Mouse (Mus musculus) gastrocnemius, adult 8-10 months (tissue): ENCODE data around the gene Sgpl1. TPM values are rescaled to one million over a fixed set of nuclear protein-coding genes. Genes with fewer than 3 reads are reported as not detected.
"Not testable (repeated sequence)": the region's sequence is repeated elsewhere in the genome, so short reads cannot be mapped to it uniquely, and the experiment has no call there.

ENCODE experiments used
- DNase-seq, 2 experiments: peaks; one replicate each; pipeline ENCODE4 v3.0.0; 2022; ENCODE audit warnings: low spot score in 2 of 2
- total RNA-seq, 4 experiments: library from RNA; stranded (reverse); gene quantifications; 2 replicates each; pipeline ENCODE4 v1.2.4; 2022

The Sgpl1 gene
- total RNA-seq, 4 experiments from 2014 or later = 3.5 to 6.4 (median 5.5) TPM

DNA sequence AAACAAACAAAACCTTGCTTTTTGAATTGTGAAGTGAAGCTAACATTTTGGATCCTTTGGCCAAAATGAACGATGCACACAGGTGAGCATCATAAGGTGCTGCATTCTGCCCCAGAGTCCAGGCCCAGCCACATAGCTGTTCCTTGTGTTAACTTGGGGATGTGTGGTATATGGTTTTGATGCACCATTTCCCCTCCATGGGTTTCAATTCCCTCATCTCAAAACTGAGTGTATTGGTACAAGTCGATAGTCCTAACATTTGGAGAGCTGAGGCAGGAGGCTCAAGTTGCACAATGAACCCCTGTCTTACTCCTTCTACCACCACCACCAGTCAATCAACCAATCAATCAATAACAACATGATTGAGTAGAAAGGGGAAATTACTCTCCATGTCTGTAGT is 8.9 kb upstream of the Sgpl1 start:
- DNase-seq = no peak

DNA sequence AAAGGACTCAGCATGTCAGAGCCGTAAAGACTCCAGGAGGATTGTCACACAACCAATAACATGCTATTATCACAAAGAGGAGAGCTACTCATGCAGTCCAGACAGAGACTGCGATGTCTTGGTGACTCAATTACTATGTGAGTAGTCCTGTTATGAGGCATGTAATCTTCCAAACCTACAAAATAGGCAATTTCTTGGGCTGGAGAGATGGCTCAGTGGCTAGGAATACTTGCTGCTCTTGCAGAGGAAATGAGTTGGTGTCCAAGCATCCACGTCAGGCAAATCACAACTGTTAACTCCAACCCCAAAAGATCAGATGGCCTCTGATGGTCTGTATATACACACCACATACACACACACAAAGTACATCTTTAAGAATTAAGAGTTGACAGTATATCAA is 8.1 kb upstream of the Sgpl1 start:
- DNase-seq = no peak

DNA sequence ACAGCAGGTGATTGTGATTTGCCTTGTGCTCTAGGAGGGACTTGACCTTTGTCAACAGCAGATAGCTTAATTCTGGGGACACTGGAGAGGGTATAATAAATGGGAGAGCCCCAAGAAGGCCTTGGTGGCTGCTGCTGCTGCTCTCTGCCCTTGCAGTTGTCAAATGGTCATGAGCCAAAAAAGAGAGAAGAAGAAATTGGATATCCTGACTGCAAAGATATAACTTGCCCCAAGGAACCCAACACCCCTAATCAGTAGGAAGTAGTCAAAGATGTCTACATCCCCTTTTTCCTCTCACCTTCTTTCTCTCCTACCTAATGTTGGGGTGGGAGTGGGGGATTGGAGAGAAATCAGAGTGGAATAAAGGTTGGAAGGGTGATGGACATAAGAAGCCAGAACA is 4.6 kb upstream of the Sgpl1 start:
- DNase-seq = no peak

DNA sequence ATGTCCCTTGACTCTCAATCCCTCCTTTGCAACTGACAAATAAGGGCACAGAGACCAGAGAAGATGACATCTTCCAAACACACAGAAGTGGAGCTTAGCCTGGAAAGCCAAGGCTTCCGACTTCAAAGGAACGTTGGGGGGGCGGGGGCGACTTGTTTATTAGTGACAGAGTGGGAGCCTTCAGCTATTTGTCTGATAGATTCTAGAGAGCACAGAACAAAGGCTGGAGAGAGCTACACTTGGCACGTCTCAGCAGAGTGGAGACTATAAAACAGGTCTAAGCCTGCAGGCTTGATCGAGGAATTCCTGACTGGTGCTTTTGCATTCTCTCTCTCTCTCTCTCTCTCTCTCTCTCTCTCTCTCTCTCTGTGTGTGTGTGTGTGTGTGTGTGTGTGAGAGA is 3.1 kb upstream of the Sgpl1 start:
- no peak for DNase-seq

DNA sequence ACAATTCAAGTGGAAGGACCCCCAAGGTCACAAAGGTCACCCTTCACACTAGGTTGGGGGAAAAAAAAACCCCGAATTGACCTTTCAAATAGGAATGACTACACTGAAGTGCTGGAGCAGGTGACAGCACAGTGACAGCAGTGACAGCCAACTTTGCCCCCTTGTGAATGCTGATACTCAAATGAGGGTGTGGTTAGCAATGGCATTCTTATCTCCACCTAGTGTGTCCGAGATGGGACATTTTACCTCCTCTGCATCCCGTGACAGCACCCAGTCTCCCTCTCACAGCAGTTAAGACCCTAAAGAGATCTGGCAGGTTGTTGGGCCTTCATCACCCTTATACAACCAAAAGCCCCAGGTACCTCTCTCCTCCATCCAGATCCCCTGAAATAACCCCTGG is 2.0 kb upstream of the Sgpl1 start:
- no peak for DNase-seq

DNA sequence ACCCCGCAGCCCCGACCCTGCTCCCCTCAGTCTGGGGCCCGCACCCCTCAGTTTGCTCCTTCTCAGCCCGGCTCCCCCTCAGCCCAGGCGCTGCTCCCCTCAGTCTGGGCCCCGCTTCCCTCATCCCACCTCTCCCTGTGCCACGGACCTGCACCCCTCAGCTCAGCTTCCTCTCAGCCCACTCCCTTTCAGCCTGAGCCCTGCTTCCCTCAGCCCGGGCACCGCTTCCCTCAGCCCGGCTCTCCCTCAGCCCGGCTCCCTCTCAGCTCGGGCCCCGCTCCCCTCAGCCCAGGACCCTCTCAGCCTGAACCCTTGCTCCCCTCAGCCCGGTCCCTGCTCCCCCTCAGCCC is 721 bp downstream of the Sgpl1 start:
- DNase-seq = no peak

DNA sequence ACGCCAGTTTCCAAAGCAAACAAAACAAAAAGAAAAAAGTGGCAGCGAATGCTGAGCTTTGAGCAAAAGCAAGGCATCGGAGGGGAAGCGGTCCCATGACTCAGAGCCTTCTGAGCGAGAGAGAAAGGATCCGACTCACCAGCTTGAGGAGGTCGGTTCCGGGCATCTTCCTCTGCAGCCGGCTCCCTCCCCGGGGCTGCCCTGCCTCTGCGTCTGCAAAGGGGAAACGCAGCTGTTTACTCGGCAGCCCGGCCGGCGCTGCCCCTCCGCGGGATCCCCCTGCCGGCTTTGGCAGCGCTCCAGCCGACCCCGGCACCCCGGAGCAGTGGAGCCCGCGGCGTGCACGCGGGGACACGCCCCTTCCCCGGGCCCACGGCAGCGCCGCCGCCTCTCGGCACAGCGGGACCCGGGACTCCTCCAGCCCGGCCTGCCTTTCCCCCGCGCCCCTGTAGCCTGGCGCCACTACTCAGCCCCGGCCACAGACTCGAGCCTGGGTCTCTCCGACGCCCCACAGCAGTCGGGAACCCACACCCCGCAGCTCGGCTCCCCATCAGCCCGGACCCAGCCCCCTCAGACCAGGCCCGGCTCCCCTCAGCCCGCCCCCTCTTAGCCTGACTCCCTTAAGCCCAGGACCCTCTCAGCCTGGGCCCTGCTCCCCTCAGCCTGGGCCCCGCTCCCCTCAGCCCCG is 1.2 kb downstream of the Sgpl1 start:
- DNase-seq = peak in 1 of 2 experiments; percentile 11

DNA sequence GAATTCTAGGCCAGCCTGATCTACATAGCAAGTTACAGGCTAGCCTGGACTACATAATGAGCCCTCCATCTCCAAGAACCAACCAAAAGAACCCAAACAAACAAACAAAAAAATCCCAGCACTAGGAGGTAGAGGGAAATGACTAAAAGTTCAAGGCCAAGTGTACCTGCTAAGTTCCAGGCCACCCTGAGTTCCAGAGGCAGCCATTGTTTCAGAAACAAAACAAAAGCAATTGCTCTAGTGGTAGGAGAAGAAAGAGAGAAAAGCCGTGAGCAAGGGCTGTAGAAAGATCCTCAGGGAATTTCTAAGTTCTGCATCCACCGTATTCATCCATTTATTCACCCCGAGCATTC is 1.8 kb downstream of the Sgpl1 start:
- DNase-seq = no peak

DNA sequence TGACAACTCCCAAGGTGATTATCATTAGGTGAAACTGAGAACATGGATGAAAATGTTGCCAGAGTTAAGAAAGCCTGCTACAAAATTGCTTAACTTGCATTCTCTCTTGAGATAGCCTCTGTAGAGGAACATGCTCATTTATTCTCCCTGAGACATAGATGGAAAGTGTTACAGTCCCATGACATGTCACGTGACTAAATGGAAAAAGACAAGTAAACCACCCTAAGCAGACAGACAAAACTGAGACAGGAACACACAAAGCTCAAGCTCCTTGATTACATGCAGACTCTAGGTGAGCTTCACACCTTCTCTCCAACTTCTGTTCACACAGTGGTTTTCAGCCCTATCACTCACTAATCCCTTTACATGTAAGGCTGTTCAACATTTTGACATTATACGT is 4.2 kb downstream of the Sgpl1 start:
- DNase-seq = no peak

DNA sequence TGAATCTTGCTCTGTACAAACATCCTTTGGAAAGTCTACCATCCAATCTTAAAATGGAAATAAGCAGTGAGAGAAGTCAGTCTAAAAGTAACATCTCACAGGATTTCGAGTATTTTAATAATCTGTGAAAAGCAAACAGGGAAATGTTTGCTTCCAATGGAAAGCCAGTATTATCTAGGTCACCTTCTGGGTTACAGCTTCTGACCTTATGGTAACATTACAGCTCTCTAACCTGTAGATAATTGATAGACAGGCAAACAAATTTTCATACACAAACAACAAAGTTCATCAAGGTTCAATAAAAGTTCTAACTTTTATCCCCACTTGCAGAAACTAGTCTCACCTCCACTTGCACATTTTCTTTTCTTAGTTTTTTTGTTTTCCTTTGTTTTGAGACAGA is 9.9 kb downstream of the Sgpl1 start:
- DNase-seq = no peak

DNA sequence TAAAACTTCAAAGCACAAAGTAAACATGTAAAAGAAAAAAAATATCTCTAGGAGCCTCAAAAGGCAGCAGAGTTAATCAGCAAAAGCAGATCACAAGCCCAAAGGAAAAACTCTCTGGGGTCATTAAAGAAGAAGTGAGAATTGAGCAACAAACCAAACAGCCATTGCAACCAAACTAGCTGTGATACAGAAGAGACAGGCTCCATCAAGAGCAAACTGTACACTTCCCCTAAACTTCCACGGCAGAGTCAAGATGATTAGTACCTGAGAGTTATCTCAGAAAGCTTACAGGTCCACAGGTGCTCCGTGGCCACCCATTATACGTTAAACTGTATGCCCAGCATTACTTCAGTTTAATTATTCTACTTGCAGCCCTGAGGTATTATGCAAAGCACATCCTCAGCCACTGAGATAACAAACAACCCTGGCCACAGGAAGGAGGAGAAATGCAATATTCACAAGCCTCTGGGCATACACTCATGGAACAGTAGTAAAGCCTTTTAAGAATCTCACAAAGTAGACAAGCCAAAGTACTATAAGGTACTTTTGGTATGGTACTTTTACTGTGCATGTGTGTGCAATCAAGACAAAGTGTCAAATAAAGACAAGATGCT is 12.2 kb downstream of the Sgpl1 start:
- DNase-seq = no peak

DNA sequence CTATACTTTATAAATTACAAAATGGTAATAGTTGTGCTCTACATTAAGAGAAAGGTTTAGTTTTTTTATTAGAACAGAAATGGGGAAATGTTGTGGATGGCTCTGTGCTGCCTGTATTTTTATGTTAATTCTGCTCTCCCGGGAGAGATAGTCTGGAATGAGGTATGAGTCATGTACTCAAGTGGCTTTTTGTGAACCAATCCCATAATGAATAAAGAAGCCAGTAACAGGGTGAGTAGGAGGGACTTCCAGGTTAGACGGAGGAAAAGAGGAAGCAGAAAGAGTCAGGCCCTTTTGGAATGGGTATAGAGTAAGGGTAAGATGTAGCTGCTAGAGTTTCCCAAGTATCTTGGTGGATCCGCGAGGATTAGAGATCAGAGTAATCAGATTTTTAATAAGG is 13.5 kb downstream of the Sgpl1 start:
- DNase-seq = no peak

DNA sequence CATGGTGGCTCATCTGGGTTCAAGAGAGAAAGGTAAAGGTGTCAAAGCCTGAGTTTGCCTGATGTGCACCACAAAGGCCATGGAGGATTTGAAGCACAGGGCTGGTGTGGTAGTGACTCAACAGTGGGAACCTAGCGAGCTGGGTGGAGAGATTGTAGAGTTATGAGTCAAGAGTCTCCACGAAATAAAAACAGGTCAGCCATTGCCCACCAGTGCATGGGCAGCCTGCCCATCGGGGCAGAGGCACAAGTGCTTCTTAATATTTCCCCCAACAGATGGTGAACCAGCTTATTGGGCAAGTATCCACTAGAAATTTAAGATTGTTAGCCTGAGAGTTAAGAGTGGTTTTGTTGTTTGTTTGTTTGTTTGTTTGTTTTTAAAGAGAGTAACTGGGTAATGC is 16.5 kb downstream of the Sgpl1 start:
- DNase-seq = no peak

DNA sequence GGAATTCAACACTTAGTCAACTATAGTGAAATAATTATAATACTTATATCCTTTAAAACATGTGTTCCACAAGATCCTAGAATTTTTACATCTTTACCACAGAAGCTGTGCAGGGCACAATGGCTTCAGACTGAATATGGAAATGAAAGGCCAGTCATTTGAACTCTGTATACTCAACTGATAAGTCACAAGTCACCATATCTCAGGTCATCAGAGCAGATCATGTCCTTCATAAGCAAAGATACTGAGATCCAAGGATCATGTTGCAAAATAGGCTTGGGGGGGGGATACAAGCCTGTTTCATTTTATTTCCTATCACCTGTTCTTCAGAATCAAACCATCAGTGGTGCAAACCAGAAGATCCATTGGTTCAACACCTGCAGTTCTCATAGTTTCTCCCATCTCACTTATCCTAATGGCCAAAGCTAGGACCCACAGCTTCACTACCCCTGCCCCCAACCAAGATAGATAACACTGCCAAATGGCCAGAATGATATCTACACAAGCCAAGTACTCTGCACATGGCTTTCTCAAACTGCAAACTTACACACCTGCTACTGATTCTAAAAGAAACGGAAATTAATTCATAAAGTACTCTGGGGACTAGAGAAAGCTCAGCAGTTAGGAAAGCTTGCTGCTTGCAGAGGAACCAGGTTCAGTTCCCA is 18.7 kb downstream of the Sgpl1 start:
- DNase-seq = no peak

DNA sequence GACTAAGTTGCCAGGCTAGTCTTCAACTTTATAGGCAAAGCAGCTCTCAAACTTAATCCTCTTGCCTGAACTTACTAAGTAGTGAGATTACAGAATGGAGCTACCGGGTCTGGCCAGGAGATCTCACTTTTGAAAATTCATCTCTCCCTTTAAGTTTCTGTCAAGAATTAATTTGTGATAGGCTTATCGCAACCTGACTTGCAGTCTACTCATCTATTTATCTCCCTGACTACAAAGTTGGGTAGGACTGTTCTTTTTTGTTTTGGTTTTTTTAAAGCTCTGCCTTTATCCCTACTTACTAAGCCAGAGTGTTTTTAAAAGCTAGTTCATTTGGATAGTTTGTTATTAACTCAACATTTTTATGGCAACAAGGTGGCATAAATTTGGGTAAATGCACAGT is 23.0 kb downstream of the Sgpl1 start:
- DNase-seq = no peak

DNA sequence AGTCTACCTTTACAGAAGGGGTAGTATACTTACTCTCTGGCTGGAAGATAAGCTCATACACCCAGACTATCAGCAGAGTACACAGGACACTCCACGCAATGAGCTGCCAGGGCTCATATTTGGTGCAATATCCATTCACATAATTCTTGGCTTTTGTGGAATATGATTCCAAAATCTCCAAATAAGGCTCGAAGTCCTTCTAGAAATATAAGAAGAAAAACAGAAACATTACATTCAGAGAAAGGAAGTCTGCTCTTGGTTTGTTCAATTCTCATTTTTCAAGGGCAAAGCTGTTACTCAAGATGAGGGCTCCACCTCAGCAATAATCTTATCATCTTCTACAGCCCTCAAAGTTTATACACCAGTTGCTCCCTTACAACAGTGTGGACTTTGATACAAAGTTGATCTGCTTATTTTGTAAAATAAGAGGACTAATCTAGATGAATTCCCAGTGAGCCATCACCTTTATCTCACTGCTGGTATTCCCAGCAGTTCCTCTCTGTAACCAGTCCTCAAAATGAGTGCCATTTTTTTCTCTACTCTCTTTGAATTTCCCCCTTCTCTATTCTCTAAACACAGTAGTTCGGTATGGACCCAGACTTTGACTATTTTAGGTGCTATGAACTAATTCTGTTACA is 24.1 kb downstream of the Sgpl1 start:
- no peak for DNase-seq

DNA sequence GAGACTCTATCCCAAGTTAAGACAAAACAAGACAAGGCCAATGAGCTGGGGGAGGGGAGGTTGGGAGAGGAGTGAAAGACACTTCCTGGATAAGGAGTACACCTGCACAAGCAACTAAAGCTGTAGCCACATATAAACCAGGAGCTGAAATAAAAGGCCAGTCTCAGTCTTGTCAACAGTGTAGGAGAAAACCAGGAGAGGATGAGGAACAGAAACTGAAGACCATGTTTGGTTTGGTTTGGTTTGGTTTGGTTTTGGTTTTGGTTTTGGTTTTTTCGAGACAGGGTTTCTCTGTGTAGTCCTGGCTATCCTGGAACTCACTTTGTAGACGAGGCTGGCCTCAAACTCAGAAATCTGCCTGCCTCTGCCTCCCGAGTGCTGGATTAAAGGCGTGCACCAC is 25.8 kb downstream of the Sgpl1 start:
- DNase-seq = not testable (repeated sequence)

DNA sequence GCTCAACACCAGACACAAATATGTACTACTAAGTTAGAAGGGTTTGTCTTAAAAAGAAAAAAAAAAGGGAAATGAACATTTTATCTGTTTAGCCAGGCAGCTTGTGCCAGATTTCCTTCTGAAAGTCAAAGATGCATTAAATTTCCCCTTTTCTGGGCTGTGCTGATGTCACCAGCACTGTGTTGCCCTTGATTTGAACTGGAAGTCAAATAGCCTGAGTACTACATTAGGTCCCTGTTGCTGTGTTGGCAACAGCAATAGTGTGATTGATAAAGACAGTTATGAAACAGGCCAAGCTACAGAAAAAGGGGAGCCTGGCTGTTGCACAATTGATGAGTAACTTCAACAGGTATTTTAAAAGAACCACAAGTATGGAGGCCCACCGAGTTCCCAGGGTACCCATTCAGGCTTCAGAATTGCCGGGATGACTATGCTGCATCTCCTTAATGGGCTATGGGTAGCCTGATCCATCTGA is 33.2 kb downstream of the Sgpl1 start:
- DNase-seq = no peak

DNA sequence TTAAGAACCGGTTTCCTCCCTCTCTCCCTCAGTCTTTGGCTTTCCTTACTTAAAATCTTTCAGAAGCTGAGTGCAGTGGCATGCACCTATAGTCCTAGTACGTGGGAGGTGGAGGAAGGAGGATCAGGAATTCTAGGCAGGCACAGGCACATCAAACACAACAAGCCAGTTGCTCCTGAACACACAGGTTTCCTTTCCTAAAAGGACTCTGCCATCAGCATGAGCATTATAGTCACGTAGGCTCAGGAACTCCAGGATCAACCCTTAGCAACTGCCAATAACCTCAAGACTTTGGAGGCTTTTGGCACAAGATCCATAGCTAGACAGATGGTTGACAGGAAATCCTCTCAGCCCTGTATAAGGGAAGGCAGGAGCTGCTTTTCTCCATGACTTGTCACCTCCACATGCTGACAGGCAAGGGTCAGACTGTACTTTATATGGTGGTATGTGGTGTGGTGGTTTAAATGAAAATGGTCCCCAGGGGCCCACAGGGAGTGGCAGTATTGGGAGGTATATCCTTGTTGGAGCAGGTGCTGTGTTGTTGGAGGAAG is 43.9 kb downstream of the Sgpl1 start:
- no peak for DNase-seq

DNA sequence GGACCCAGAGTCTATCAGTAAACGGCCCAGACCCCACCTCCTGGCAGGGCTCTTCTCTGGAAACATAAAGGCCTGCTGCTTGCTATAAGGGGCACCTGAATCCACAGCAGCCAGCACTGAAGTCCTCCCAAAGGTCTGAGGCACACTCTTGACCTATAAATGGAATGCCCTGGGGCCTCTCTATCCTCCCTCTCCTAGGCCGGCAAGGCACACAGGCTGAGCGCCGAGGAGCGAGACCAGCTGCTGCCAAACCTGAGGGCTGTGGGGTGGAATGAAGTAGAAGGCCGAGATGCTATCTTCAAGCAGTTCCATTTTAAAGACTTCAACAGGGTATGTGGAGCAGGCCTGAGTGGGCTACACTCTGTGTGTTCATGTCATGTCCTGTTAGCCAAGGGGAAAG is 55.6 kb downstream of the Sgpl1 start:
- no peak for DNase-seq

DNA sequence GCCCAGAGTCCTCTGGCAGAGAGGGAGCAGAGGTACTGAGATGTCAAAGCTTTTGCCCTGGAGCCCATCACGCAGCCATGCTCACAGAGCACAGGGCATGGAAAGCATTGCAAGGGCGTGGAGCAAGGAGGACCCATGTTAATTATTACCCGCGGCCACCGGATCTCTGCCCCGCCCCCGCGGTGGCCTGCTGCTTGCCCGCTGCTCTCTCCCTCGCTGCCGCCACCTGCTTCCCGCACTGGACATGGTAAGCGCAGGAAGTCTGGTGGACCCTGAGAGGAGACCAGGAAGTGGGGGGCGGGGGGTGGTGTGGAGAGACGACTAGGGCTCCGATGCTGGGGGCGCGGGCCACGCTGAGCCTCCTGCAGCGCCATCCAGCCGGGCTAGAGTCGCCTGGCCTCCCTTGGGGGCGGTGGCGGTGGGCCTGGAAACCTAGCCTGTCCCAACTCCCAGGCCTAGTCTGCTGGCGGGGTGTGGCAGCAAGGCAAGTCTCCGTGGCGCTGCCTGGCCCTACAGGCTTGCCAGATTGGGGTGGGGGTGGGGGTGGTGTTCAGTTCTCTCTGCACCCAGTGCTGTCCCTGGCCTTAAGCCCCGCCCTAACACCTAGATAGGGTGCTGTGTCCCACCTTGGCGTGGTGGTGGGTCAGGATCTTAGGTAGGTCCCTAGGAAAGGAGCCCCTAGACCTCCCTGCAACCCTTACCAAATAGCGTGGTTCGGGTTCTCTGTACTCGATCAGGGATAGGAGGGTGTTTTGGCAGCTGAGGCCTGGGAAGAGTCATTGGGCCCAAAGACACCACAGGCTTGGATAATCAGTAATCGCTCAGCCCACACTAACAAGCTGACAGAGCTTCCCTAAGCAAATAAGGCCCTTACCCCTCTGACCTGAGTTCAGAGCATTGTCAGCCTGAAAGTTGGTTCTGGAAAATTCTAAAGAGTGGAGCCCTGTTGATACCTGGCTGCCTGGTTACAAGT is 58.0 kb downstream of the Sgpl1 start, which contains the start of gene Pcbd1:
Gene Pcbd1 (plus strand): TSS at position 162 of the 973 bp plus-strand sequence.
- DNase-seq = no peak
